Mouse (Mus musculus): Measurements from ENCODE around the gene Dctn3.
"Not testable (repeated sequence)": the region's sequence is repeated elsewhere in the genome, so short reads cannot be mapped to it uniquely, and the experiment has no call there.

Dctn3 gene

DNA sequence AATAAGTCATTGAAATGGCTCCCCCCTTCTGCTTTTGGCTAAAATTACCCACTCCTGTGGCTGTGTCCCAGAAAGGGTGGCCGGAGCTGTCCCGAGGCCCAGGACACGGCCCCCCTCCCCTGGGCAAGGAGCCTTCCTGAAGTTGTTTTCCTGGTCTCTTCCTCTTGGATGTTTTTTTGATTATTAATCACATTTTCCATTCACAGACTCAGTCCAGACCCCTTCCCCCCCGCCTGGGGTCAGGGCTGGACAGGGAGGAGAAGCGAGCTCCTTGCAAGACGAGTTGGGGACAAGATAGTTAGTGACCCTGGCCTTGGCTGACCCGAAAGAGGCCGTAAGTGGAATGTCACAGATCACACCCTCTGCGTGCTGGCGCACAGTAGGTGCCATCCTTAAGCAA is 23.2 kb downstream of the Dctn3 start, which contains the start of gene Il11ra1:
Gene Il11ra1 (plus strand): TSS at position 207 of the 400 bp plus-strand sequence.
- DNase-seq (ENCODE audit: low read depth, low spot score), result not testable (repeated sequence)

DNA sequence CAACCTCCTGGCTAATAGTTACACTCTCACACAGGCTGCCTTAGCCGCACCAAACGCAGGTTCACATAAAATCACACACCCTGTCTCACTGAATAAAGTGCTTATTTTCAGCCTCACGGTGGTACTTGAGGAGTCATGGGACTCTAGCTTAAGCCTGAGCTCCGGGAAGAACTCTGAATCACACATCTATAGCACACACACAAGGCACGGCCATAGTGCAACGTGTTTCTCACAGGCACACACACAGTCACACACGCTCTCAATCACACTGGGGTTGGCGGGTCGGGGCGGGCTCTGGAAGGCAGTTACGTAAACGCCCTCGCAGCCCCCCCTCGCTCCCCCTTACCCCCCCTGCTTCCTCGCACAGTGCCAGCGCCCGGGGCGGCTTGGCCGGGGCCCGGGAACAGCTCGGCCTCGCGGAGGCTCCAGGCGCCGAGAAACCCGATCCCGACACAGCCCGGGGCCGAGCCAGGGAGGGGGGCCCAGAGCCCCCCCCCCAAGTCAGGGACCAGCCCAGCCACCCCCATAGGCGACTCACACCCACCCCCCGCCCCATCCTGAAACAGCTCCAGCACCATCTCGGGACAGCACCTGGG is 24.5 kb downstream of the Dctn3 start:
- DNase-seq (ENCODE audit: low read depth, low spot score), result not testable (repeated sequence)

DNA sequence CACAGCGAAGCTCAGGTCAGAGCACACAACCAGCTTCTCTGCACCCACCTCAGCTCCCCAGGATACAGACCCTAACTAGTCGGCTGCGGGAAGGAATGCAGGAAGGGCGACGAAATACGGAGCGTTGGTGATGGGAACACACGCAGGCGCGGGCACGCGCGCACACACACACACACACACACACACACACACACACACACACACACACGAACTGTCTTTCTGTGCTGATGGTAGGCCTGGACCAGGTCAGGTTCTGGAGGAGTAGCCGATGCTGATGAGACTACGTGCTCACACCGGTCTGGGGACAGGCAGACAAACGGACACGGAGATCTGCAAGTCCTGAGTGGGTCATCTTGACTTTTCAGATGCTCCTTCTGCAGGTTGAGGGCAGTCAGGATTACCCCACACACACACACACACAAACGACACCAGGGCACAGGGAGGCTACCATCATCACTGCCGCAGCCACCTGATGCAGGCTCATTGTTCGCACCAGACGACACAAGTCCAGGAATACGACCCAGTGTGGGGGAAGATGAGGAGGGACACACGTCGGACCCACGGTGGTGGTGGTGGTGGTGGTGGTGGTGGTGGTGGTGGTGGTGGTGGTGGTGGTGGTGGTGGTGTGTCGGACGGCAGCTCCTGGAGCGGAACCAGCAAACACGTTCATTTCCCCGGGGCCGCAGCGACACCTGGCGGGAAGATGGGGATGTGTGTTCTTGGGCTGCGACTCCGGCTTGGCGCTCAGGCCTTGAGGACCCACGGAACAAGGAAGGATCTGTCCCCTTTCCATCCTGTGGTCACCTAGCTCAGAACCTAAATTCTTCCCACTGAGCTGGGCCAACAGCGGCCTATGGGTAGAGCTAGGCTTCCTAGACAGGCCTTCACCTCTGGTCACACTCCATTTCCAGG is 25.8 kb downstream of the Dctn3 start, which contains the start of gene Cntfr:
Gene Cntfr (minus strand): TSS at position 160 of the 912 bp plus-strand sequence.
- DNase-seq (ENCODE audit: low read depth, low spot score), result not testable (repeated sequence)

DNA sequence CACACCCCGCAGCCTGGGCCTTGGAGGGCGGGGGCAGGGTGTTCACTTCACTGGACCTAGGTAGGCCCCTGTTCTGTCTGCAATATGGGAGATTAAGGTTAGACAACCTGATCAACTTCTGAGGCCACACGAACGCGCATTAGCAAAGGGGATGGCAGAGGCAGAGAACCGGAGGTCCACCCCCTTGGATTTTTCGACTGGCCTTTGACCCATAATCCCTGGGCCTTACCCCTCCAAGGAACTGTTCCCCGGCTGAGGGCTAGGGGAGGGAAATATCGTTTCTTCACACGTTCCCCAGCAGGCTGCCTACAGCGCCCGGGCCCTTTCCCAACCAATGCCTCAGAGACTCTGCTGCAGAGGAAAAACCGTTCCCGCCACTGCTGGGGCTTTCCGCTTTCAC is 26.5 kb downstream of the Dctn3 start:
- not testable (repeated sequence) for DNase-seq (ENCODE audit: low read depth, low spot score)

DNA sequence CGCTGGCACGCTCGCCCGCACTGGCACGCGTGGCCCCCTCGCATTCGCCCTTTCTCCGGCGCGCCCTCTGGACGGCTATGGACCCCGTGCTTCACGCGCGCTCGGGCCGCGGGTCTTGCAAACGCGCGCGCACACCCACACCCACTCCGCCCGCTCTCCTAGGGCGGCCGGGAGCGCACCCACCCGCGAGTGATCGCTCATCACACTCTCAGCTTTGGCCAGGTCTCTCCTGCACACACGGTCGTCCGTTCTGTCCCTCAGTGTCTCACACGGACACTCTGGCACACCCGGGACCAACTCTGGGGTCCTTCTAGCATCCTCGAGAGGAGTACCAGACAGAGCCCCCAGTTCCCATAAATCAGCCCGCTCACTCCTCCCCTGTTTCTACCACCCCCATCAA is 27.2 kb downstream of the Dctn3 start:
- not testable (repeated sequence) for DNase-seq (ENCODE audit: low read depth, low spot score)

- not testable (repeated sequence) for DNase-seq (ENCODE audit: low read depth, low spot score)
These were observed 29.5 kb downstream of the Dctn3 start for GRCm38 (mm10) chr4:41693511-41693910.

DNA sequence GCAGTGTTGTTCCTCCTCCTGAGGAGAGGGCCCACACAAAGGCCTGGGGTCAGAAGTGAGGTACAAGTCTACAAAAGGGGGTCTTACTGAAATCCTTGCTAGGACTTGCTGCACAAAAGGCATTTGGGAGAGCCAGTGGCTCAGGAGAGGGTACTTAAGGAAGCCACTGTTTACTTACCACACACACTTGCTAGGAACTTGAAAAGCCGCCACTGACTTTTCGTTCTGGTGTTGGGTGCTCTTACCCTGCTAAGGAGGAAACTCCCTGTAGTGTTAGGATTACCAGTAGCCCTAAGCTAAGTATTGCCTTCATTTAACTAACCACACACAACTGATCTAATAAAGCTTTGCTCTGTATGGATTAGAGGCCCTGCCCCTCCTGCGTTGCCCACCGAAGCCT is 33.0 kb downstream of the Dctn3 start:
- DNase-seq (ENCODE audit: low read depth, low spot score), result not testable (repeated sequence)

GRCm38 (mm10) chr4:41688562-41688961 is 34.4 kb downstream of the Dctn3 start:
- DNase-seq (ENCODE audit: low read depth, low spot score), result not testable (repeated sequence)

DNA sequence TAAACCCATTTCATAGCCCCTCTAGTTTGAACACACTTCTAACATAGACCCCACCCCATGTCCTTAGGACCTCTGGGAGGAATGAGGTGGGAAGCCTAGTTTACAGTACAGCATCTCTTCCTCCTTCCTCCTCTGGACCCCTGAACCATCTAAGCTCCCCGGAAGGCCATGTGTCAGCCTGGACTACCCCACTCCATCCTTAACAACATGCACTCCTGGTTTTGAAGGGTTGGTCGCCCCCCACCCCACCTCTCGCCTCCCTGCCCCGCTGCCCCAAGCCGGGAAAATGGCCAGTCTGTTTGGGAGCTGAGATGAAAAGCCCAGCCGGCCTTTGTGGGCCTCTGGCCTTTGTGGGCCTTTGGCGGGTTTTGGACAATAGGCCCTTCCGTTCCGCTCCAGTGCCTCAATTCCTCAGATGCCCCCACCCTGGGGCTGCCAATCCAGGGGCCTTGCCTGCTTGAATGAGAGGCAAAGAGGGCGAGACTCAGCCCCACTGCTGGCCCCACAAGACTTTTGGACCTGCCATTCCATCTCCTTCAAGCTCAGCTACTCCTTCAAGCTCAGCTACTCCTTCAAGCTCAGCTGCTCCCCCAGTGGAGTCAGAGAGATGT is 37.0 kb downstream of the Dctn3 start:
- not testable (repeated sequence) for DNase-seq (ENCODE audit: low read depth, low spot score)

GRCm38 (mm10) chr4:41684931-41685453 is 38.0 kb downstream of the Dctn3 start:
- DNase-seq (ENCODE audit: low read depth, low spot score), result not testable (repeated sequence)

DNA sequence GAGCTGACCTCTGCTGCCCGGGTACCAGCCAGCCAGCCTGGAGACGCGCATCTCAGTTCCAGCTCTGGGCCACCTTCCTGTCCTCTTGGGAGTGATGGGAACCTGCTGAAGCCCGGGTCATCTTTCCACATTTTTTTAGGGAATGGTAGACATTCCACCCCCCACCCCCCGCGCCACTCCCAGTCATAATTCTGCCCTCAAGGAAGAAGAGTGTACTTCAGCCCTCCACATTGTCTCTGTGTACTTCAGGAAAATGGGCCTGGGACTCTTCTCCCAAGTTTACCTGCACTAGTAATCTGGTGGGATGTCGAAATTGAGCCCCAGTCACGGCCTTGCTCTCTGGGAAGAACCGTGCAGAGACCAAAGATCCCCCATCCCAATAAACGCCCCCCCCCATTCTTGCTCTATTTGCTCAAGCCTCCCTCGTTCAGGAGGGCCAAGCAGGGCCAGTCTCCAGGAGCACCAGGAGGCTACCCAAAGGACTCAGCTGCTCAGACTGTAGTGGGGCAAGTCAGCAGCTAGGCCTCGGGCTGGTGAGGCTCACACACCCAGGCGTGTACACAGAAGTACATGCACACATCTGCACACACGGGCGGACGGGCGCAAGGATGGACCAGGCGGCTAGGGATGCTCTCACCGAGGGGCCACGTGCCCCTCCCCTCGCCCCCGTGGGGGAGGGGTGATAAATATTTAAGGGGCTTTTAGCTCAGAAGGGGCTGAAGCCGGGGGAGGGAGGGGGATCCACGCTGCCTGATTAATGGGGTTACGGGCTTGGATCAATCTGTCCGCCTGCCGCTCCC is 38.6 kb downstream of the Dctn3 start:
- DNase-seq (ENCODE audit: low read depth, low spot score), result not testable (repeated sequence)

GRCm38 (mm10) chr4:41683303-41683702 is 39.7 kb downstream of the Dctn3 start:
- not testable (repeated sequence) for DNase-seq (ENCODE audit: low read depth, low spot score)

DNA sequence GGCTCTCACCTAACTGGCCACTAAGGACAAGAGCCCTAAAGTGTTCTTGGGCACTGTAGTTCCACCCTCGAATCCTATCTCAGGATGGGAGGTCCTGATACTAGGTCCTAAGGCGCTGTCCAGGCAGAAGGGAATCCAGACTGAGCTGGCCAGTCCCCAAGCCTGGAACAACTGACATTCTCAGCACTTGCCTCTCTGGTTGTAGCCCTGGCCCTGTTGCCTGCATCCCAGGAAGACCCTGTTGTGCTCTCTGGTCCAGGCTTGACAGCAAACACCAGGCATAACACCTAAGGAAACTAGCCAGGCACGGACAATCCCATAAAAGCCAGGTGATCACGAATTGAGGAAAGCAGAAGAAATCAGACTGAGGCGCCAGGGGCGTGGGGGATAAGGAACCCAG is 40.2 kb downstream of the Dctn3 start:
- no peak for DNase-seq (ENCODE audit: low read depth, low spot score)

GRCm38 (mm10) chr4:41681947-41682346 is 41.0 kb downstream of the Dctn3 start:
- DNase-seq (ENCODE audit: low read depth, low spot score), result no peak

- DNase-seq (ENCODE audit: low read depth, low spot score), result no peak
These were observed 41.8 kb downstream of the Dctn3 start for GRCm38 (mm10) chr4:41681176-41681575.

DNA sequence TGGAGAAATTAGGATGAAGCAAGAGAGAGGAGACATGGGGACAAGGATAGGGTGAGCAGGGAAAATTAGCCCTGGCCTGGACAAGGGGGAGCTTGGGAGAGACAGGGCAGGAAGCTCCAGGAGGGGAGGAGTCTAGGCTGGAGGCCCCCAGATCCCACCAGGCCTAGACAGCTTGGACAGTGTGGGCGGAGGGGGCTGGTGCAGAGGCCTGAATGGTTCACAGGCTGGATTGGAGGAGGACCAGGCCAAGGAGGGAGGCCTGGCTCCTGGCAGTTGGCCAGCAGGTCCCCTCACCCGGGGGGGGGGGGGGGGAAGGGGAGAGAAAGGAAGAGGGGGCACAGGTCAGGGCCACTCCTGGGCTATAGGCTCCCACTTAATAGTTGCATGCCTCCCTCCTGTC is 43.7 kb downstream of the Dctn3 start:
- no peak for DNase-seq (ENCODE audit: low read depth, low spot score)

GRCm38 (mm10) chr4:41678863-41679262 is 44.1 kb downstream of the Dctn3 start:
- DNase-seq (ENCODE audit: low read depth, low spot score), result no peak

DNA sequence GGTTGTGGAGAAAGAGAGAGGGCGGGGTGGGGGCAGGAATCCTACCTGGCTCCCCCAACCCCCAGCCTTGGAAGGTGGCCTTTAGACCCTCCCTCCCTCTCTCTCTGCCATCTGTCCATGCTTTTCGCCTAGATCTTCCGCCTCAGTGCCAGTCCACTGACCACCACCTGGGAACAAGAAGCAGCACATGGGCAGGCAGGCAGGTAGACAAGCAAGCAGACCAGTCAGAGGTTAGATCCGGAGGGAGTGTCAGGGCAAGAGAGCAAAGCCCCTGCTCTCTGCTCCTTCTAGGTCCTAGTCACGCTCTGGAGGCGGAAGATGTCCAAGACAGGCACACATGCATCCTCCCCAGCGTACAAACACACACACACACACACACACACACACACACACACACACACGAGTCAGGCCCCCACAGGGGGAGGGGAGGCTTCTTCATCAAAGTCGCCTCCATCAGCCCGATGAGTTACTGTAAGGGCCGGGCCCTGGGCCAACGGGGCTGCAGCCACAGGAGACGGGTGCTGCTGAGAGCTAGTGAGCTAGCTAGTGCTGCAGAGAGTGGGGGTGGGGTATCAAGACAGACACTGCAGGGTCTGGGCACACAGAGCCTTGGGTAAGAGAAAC is 45.9 kb downstream of the Dctn3 start:
- no peak for DNase-seq (ENCODE audit: low read depth, low spot score)

- no peak for DNase-seq (ENCODE audit: low read depth, low spot score)
These were observed 46.5 kb downstream of the Dctn3 start for GRCm38 (mm10) chr4:41676248-41677005.

DNA sequence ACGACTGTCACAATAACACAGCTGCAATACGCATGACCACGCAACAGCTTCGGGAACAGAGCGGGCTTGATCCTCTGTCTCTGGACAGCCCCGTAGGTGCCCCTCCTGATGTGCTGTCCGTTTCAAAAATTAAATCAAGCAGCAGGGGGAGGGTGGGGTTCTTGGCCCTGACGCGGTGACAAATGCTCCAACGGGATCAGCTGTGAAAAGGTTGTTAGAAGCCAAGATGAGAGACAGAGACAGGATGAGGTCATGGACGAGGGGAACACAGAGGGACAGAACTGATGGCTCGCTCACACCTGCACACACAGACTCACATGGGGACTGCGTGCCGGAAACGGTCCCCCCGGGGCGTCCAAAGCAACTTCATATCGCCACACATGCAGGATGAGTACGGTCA is 49.8 kb downstream of the Dctn3 start:
- no peak for DNase-seq (ENCODE audit: low read depth, low spot score)
